Mouse (Mus musculus) CH12.LX (cell line): Measurements from ENCODE around the gene Klhl32. TPM values are rescaled to one million over a fixed set of nuclear protein-coding genes. Genes with fewer than 3 reads are reported as not detected.
A peak's percentile ranks its signal among the peaks of the same experiment; 100 is the strongest.

Experiments
- DNase-seq: peaks from one replicate; pipeline ENCODE4 v3.0.0-alpha.2; 2013; ENCODE audit errors: extremely low read depth
- H3K27ac ChIP-seq: 2 replicates; pipeline ENCODE4 v1.5.1; 2012; ENCODE audit warnings: low read depth, mild to moderate bottlenecking, control low read depth, moderate library complexity; ENCODE audit not compliant: insufficient read depth
- H3K27me3 ChIP-seq: replicated peaks from 2 replicates; pipeline ENCODE3; 2012; ENCODE audit warnings: inconsistent platforms
- H3K36me3 ChIP-seq, 2 experiments: replicated peaks in 1 of 2; 2 replicates each; pipeline versions ENCODE3 to v1.6.1; 2012; ENCODE audit warnings: inconsistent platforms in 1 of 2, low read length in 1 of 2, mild to moderate bottlenecking in 1 of 2, mixed read lengths in 1 of 2, moderate library complexity in 1 of 2; ENCODE audit not compliant: control insufficient read depth in 1 of 2, insufficient read depth in 1 of 2
- H3K4me1 ChIP-seq, 2 experiments: 2 replicates each; pipeline ENCODE4 v1.6.1; 2012; ENCODE audit warnings: inconsistent platforms in 1 of 2, moderate library complexity in 1 of 2; ENCODE audit not compliant: insufficient read depth in 2 of 2, control insufficient read depth in 1 of 2
- H3K4me2 ChIP-seq: 2 replicates; pipeline ENCODE4 v1.6.1; 2012; ENCODE audit warnings: low read depth, mild to moderate bottlenecking, control low read depth; ENCODE audit not compliant: poor library complexity, insufficient read depth, severe bottlenecking
- H3K4me3 ChIP-seq, 3 experiments: fragments of 150-350 bp in 1 of 3; sonication (generic) in 1 of 3; replicated peaks in 1 of 3; 2 replicates each; pipeline versions ENCODE3 to v1.5.1; 2011 to 2012; ENCODE audit warnings: low read depth in 2 of 3, low read length in 2 of 3, mild to moderate bottlenecking in 2 of 3, moderate library complexity in 2 of 3, control low read depth in 1 of 3, improper control_type of control experiment in 1 of 3, inconsistent platforms in 1 of 3, mixed read lengths in 1 of 3; ENCODE audit not compliant: poor library complexity in 1 of 3
- H3K79me2 ChIP-seq: replicated peaks from 2 replicates; pipeline ENCODE4 v1.6.1; 2012; ENCODE audit warnings: mild to moderate bottlenecking, moderate library complexity; ENCODE audit not compliant: control insufficient read depth, poor library complexity, insufficient read depth, severe bottlenecking; ENCODE audit errors: extremely low read depth
- H3K9ac ChIP-seq: 2 replicates; pipeline ENCODE4 v1.6.1; 2012; ENCODE audit warnings: low read depth, mild to moderate bottlenecking, control low read depth, moderate library complexity; ENCODE audit not compliant: insufficient read depth
- H3K9me3 ChIP-seq: replicated peaks from 2 replicates; pipeline ENCODE3; 2012; ENCODE audit warnings: low read length, inconsistent platforms, mixed read lengths
- BHLHE40 ChIP-seq: IDR thresholded peaks from 2 replicates; pipeline ENCODE4 v1.6.1; 2011; ENCODE audit warnings: mild to moderate bottlenecking, low read depth, low read length, improper control_type of control experiment
- CHD1 ChIP-seq: IDR thresholded peaks from 2 replicates; pipeline ENCODE4 v1.6.1; 2012; ENCODE audit warnings: low read depth, low read length, improper control_type of control experiment, inconsistent platforms
- CHD2 ChIP-seq: IDR thresholded peaks from 2 replicates; pipeline ENCODE4 v1.6.1; 2011; ENCODE audit warnings: low read length, improper control_type of control experiment
- CTCF ChIP-seq, 2 experiments: IDR thresholded peaks in 1 of 2; conservative IDR thresholded peaks in 1 of 2; 2 replicates each; pipeline ENCODE4 v1.5.1; 2011 to 2012; ENCODE audit warnings: low read depth in 2 of 2, low read length in 2 of 2, improper control_type of control experiment in 1 of 2, inconsistent platforms in 1 of 2, mild to moderate bottlenecking in 1 of 2, moderate library complexity in 1 of 2
- E2F4 ChIP-seq: IDR thresholded peaks from 2 replicates; pipeline ENCODE4 v1.6.1; 2011; ENCODE audit warnings: low read depth, low read length, improper control_type of control experiment; ENCODE audit not compliant: insufficient replicate concordance
- ELF1 ChIP-seq: IDR thresholded peaks from 2 replicates; pipeline ENCODE4 v1.6.1; 2014; ENCODE audit warnings: low read depth, mild to moderate bottlenecking, inconsistent platforms, low read length, improper control_type of control experiment
- EP300 ChIP-seq: IDR thresholded peaks from 2 replicates; pipeline ENCODE4 v1.6.1; 2011; ENCODE audit warnings: low read length, improper control_type of control experiment
- ETS1 ChIP-seq: conservative IDR thresholded peaks from 2 replicates; pipeline ENCODE4 v1.6.1; 2012; ENCODE audit warnings: low read depth, mild to moderate bottlenecking, inconsistent platforms, low read length, improper control_type of control experiment, moderate library complexity
- GABPA ChIP-seq: IDR thresholded peaks from 2 replicates; pipeline ENCODE4 v1.6.1; 2012; ENCODE audit warnings: low read depth, low read length, improper control_type of control experiment, inconsistent platforms; ENCODE audit not compliant: insufficient replicate concordance
- IRF4 ChIP-seq: IDR thresholded peaks from 2 replicates; pipeline ENCODE4 v1.6.1; 2014; ENCODE audit warnings: low read depth, mild to moderate bottlenecking, inconsistent platforms, low read length, improper control_type of control experiment
- JUN ChIP-seq: IDR thresholded peaks from 2 replicates; pipeline ENCODE4 v1.6.1; 2011; ENCODE audit warnings: low read depth, mild to moderate bottlenecking, low read length, improper control_type of control experiment, moderate library complexity; ENCODE audit not compliant: insufficient read depth
- JUND ChIP-seq: conservative IDR thresholded peaks from 2 replicates; pipeline ENCODE4 v1.6.1; 2011; ENCODE audit warnings: low read depth, low read length, improper control_type of control experiment
- MAFK ChIP-seq: IDR thresholded peaks from 2 replicates; pipeline ENCODE4 v1.6.1; 2011; ENCODE audit warnings: low read length, improper control_type of control experiment; ENCODE audit not compliant: insufficient replicate concordance
- MAX ChIP-seq: IDR thresholded peaks from 2 replicates; pipeline ENCODE4 v1.6.1; 2011; ENCODE audit warnings: low read length, improper control_type of control experiment
- MEF2A ChIP-seq: IDR thresholded peaks from 2 replicates; pipeline ENCODE4 v1.6.1; 2014; ENCODE audit warnings: low read depth, mild to moderate bottlenecking, inconsistent platforms, low read length, improper control_type of control experiment, borderline replicate concordance
- RAD21 ChIP-seq: IDR thresholded peaks from 2 replicates; pipeline ENCODE4 v1.6.1; 2011; ENCODE audit warnings: low read depth, mild to moderate bottlenecking, low read length, improper control_type of control experiment, moderate library complexity
- RCOR1 ChIP-seq: conservative IDR thresholded peaks from 2 replicates; pipeline ENCODE4 v1.6.1; 2012; ENCODE audit warnings: low read depth, mild to moderate bottlenecking, inconsistent platforms, low read length, improper control_type of control experiment
- SMC3 ChIP-seq: IDR thresholded peaks from 2 replicates; pipeline ENCODE4 v1.6.1; 2011; ENCODE audit warnings: low read depth, low read length, improper control_type of control experiment
- USF2 ChIP-seq: conservative IDR thresholded peaks from 2 replicates; pipeline ENCODE4 v1.6.1; 2011; ENCODE audit warnings: low read depth, low read length, improper control_type of control experiment
- ZC3H11A ChIP-seq: IDR thresholded peaks from 2 replicates; pipeline ENCODE4 v1.6.1; 2012; ENCODE audit warnings: low read depth, mild to moderate bottlenecking, inconsistent platforms, low read length, improper control_type of control experiment
- dilution Hi-C: fragments of 300-500 bp; cut with MboI; formaldehyde crosslinking; loops from 2 replicates; pipeline ENCODE4 v1.14.3; 2020; ENCODE audit warnings: low sequenced_read_pairs; ENCODE audit not compliant: extremely low pct_unique_long_range_greater_than_20kb, extremely low pct_ligation_motif_present
- in situ Hi-C: fragments of 300-500 bp; cut with MboI; formaldehyde crosslinking; loops from 3 replicates; pipeline ENCODE4 v1.14.3; 2019; ENCODE audit warnings: low sequenced_read_pairs, low pct_ligation_motif_present, low pct_unique_long_range_greater_than_20kb, mixed read lengths
- polyA plus RNA-seq: library from polyadenylated mRNA; unstranded; fragments of >175 nt; gene quantifications from 2 replicates; pipeline ENCODE4 v1.2.1, GENCODE M21; 2012; ENCODE audit warnings: low read depth; ENCODE audit not compliant: insufficient read length
- total RNA-seq, 2 experiments: library from RNA; depleted of rRNA; stranded (reverse); fragments of 300-350 nt in 1 of 2; fragments of >200 nt in 1 of 2; gene quantifications; 2 replicates each; pipeline ENCODE4 v1.2.3; 2012 to 2014

Klhl32 gene
- total and polyA plus RNA-seq, 3 experiments, result 0.55 to 1.1 (median 0.60) TPM

DNA sequence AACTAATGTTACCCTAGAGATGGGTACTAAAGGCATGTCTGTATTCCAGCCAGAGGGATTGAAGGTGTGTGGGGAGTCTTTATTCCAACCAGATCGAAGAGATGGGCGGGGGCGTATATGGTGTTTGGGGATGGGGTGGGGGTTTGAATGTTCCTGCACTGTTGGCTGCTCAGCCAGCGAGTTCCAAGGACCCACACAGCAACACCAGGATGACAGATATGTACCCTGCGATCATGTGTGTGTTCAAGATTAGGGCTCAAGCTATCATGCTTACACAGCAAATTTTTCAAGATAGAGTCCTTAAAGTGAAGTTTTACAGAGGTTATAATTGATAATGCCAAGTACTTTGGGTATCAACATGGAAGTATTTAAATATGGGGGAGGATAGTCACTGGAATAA is 273.3 kb downstream of the Klhl32 start:
- H3K36me3 ChIP-seq, result peaks cover 12 to 45% of the 10 kb centered on the region in 2 experiments
- H3K27me3 ChIP-seq, result no peaks in the 10 kb centered on the region
- H3K79me2 ChIP-seq, result no peaks in the 10 kb centered on the region
- no peak overlapping the region for H3K9ac ChIP-seq
- dilution Hi-C loops, result no loop called here
- TF ChIP-seq MAFK, result 0 out of 2 replicates have a peak, but pooled peaks have one; percentile 30
- no peak for TF ChIP-seq CHD2
- in situ Hi-C loops, result loop anchor here (25.0 kb wide), 1 partner anchor 290 kb away; no protein-coding TSS in a partner anchor
- H3K4me3 ChIP-seq, result no peak overlapping the region
- DNase-seq, result no peak
- H3K4me2 ChIP-seq, result no peak overlapping the region
- no peak overlapping the region for H3K27ac ChIP-seq
- H3K9me3 ChIP-seq, result peaks cover 3% of the 10 kb centered on the region
- peaks cover 0 to 17% of the 10 kb centered on the region in 2 experiments; a peak in 1 of 4 replicates for H3K4me1 ChIP-seq

DNA sequence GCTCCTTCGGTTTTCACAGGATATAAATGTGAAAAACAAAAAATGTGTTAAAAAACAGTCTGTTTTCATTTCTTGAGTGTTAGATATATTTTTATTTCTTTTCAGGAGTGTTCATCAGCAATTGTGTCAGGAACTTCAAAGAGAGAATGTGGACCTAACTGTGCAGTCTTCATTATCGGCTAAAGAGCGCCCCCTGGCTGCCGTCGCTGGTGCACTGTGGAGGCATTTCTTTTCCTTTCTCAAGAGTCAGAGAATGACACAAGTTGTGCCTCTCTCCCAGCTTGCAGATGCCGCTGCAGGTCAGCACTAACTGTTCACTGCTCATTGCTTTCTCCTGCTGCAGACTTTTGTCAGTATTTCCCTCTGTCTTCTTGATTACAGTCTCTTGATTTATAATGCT is 276.6 kb downstream of the Klhl32 start:
- Histone ChIP-seq H3K4me3 (no peak overlapping the region), H3K9ac (no peak overlapping the region), H3K9me3 (peaks cover 3% of the 10 kb centered on the region), H3K4me2 (no peak overlapping the region), H3K27ac (no peak overlapping the region), H3K36me3 (peaks cover 8 to 43% of the 10 kb centered on the region in 2 experiments), H3K4me1 (peaks cover 0 to 12% of the 10 kb centered on the region in 2 experiments; a peak in 2 of 4 replicates), H3K27me3 (no peaks in the 10 kb centered on the region), H3K79me2 (no peaks in the 10 kb centered on the region)
- no peak for TF ChIP-seq IRF4
- TF ChIP-seq ELF1, result no peak
- TF ChIP-seq CHD1, result no peak
- peak; percentile 83 to 89 for TF ChIP-seq CTCF (conservative IDR thresholded peaks at IDR 0.05 in 1 of 2, IDR thresholded peaks at IDR 0.05 in 1 of 2; ENCODE audit: low read depth in 2 of 2, low read length in 2 of 2)
- TF ChIP-seq E2F4, result no peak
- no peak for TF ChIP-seq GABPA
- TF ChIP-seq SMC3, result peak; percentile 80
- peak; percentile 19; the same call in 1 of the 2 replicates for TF ChIP-seq ZC3H11A
- no peak for TF ChIP-seq USF2
- peak; percentile 88 for TF ChIP-seq RAD21
- peak; percentile 73 for DNase-seq
- in situ Hi-C loops (no loop called here), dilution Hi-C loops (no loop called here)

DNA sequence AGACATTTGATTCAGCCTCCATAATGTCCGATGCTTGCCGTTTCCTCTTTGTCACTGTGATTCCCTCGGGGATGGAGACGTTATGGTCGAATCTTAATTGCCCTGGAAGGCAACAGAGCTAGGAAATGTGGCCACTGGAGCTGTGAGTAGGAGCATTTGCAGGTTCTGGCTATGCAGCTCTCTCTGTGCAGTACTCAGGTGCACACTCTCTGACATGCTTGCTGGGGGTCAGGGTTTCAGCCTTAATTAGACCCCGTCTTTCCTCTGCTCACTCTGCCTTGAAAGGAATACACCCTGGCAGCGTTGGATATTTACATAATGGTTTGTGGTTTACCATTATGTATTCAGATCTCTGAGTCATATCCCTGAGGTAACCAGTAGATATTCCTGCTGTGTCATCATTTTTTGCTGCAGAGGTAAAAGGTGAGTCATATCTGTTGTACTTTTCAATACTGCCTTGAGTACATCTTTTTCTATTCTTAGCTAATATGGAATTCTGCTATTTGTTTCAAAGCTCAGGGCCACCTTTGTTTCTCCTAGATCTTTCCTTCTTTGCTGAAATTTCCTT is 281.9 kb downstream of the Klhl32 start:
- peak overlapping the region; percentile 50 for H3K4me2 ChIP-seq
- peaks cover 0 to 27% of the 10 kb centered on the region in 2 experiments for H3K36me3 ChIP-seq
- H3K79me2 ChIP-seq, result 0 out of 2 replicates have a peak, but pooled peaks cover 3% of the 10 kb centered on the region
- DNase-seq, result peak; percentile 78
- in situ Hi-C loops, result no loop called here
- dilution Hi-C loops, result no loop called here
- H3K27ac ChIP-seq, result 0 out of 2 replicates have a peak overlapping the region, but pooled peaks have one; percentile 20
- no peaks in the 10 kb centered on the region for H3K27me3 ChIP-seq
- H3K4me1 ChIP-seq, result peaks cover 10 to 36% of the 10 kb centered on the region in 2 experiments
- no peaks in the 10 kb centered on the region for H3K9me3 ChIP-seq
- no peak overlapping the region for H3K9ac ChIP-seq
- peak; percentile 100 for TF ChIP-seq MAFK
- peak; percentile 96 for TF ChIP-seq ETS1
- peak; percentile 84 for TF ChIP-seq IRF4
- TF ChIP-seq BHLHE40, result peak; percentile 68
- peak; percentile 81; the same call in 1 of the 2 replicates for TF ChIP-seq MEF2A
- no peak for TF ChIP-seq MAX
- TF ChIP-seq E2F4, result no peak
- TF ChIP-seq RCOR1, result peak; percentile 24; the same call in 1 of the 2 replicates
- TF ChIP-seq CHD2, result no peak
- TF ChIP-seq EP300, result peak; percentile 78
- TF ChIP-seq JUN, result peak; percentile 91
- peak; percentile 88 for TF ChIP-seq JUND
- no peak overlapping the region for H3K4me3 ChIP-seq
